Mouse (Mus musculus) CH12.LX (cell line): Measurements from ENCODE around the gene Hk1. TPM values are rescaled to one million over a fixed set of nuclear protein-coding genes. Genes with fewer than 3 reads are reported as not detected.

ENCODE experiments used
- DNase-seq: peaks from one replicate; pipeline ENCODE4 v3.0.0-alpha.2; 2013; ENCODE audit errors: extremely low read depth
- H3K27ac ChIP-seq: 2 replicates; pipeline ENCODE4 v1.5.1; 2012; ENCODE audit warnings: low read depth, mild to moderate bottlenecking, control low read depth, moderate library complexity; ENCODE audit not compliant: insufficient read depth
- H3K27me3 ChIP-seq: replicated peaks from 2 replicates; pipeline ENCODE3; 2012; ENCODE audit warnings: inconsistent platforms
- H3K36me3 ChIP-seq, 2 experiments: replicated peaks in 1 of 2; 2 replicates each; pipeline versions ENCODE3 to v1.6.1; 2012; ENCODE audit warnings: inconsistent platforms in 1 of 2, low read length in 1 of 2, mild to moderate bottlenecking in 1 of 2, mixed read lengths in 1 of 2, moderate library complexity in 1 of 2; ENCODE audit not compliant: control insufficient read depth in 1 of 2, insufficient read depth in 1 of 2
- H3K4me1 ChIP-seq, 2 experiments: 2 replicates each; pipeline ENCODE4 v1.6.1; 2012; ENCODE audit warnings: inconsistent platforms in 1 of 2, moderate library complexity in 1 of 2; ENCODE audit not compliant: insufficient read depth in 2 of 2, control insufficient read depth in 1 of 2
- H3K4me2 ChIP-seq: 2 replicates; pipeline ENCODE4 v1.6.1; 2012; ENCODE audit warnings: low read depth, mild to moderate bottlenecking, control low read depth; ENCODE audit not compliant: poor library complexity, insufficient read depth, severe bottlenecking
- H3K4me3 ChIP-seq, 3 experiments: fragments of 150-350 bp in 1 of 3; sonication (generic) in 1 of 3; replicated peaks in 1 of 3; 2 replicates each; pipeline versions ENCODE3 to v1.5.1; 2011 to 2012; ENCODE audit warnings: low read depth in 2 of 3, low read length in 2 of 3, mild to moderate bottlenecking in 2 of 3, moderate library complexity in 2 of 3, control low read depth in 1 of 3, improper control_type of control experiment in 1 of 3, inconsistent platforms in 1 of 3, mixed read lengths in 1 of 3; ENCODE audit not compliant: poor library complexity in 1 of 3
- H3K79me2 ChIP-seq: replicated peaks from 2 replicates; pipeline ENCODE4 v1.6.1; 2012; ENCODE audit warnings: mild to moderate bottlenecking, moderate library complexity; ENCODE audit not compliant: control insufficient read depth, poor library complexity, insufficient read depth, severe bottlenecking; ENCODE audit errors: extremely low read depth
- H3K9ac ChIP-seq: 2 replicates; pipeline ENCODE4 v1.6.1; 2012; ENCODE audit warnings: low read depth, mild to moderate bottlenecking, control low read depth, moderate library complexity; ENCODE audit not compliant: insufficient read depth
- H3K9me3 ChIP-seq: replicated peaks from 2 replicates; pipeline ENCODE3; 2012; ENCODE audit warnings: low read length, inconsistent platforms, mixed read lengths
- CHD1 ChIP-seq: IDR thresholded peaks from 2 replicates; pipeline ENCODE4 v1.6.1; 2012; ENCODE audit warnings: low read depth, low read length, improper control_type of control experiment, inconsistent platforms
- CHD2 ChIP-seq: IDR thresholded peaks from 2 replicates; pipeline ENCODE4 v1.6.1; 2011; ENCODE audit warnings: low read length, improper control_type of control experiment
- CTCF ChIP-seq, 2 experiments: IDR thresholded peaks in 1 of 2; conservative IDR thresholded peaks in 1 of 2; 2 replicates each; pipeline ENCODE4 v1.5.1; 2011 to 2012; ENCODE audit warnings: low read depth in 2 of 2, low read length in 2 of 2, improper control_type of control experiment in 1 of 2, inconsistent platforms in 1 of 2, mild to moderate bottlenecking in 1 of 2, moderate library complexity in 1 of 2
- ELF1 ChIP-seq: IDR thresholded peaks from 2 replicates; pipeline ENCODE4 v1.6.1; 2014; ENCODE audit warnings: low read depth, mild to moderate bottlenecking, inconsistent platforms, low read length, improper control_type of control experiment
- ETS1 ChIP-seq: conservative IDR thresholded peaks from 2 replicates; pipeline ENCODE4 v1.6.1; 2012; ENCODE audit warnings: low read depth, mild to moderate bottlenecking, inconsistent platforms, low read length, improper control_type of control experiment, moderate library complexity
- GABPA ChIP-seq: IDR thresholded peaks from 2 replicates; pipeline ENCODE4 v1.6.1; 2012; ENCODE audit warnings: low read depth, low read length, improper control_type of control experiment, inconsistent platforms; ENCODE audit not compliant: insufficient replicate concordance
- JUN ChIP-seq: IDR thresholded peaks from 2 replicates; pipeline ENCODE4 v1.6.1; 2011; ENCODE audit warnings: low read depth, mild to moderate bottlenecking, low read length, improper control_type of control experiment, moderate library complexity; ENCODE audit not compliant: insufficient read depth
- KAT2A ChIP-seq: IDR thresholded peaks from 2 replicates; pipeline ENCODE4 v1.6.1; 2012; ENCODE audit warnings: low read length, improper control_type of control experiment, inconsistent platforms; ENCODE audit not compliant: insufficient replicate concordance
- MAZ ChIP-seq: IDR thresholded peaks from 2 replicates; pipeline ENCODE4 v1.6.1; 2012; ENCODE audit warnings: low read depth, mild to moderate bottlenecking, inconsistent platforms, low read length, improper control_type of control experiment, moderate library complexity
- MEF2A ChIP-seq: IDR thresholded peaks from 2 replicates; pipeline ENCODE4 v1.6.1; 2014; ENCODE audit warnings: low read depth, mild to moderate bottlenecking, inconsistent platforms, low read length, improper control_type of control experiment, borderline replicate concordance
- MXI1 ChIP-seq: IDR thresholded peaks from 2 replicates; pipeline ENCODE4 v1.6.1; 2011; ENCODE audit warnings: mild to moderate bottlenecking, low read depth, low read length, improper control_type of control experiment
- MYC ChIP-seq: IDR thresholded peaks from 2 replicates; pipeline ENCODE4 v1.6.1; 2011; ENCODE audit warnings: low read depth, mild to moderate bottlenecking, improper control_type of control experiment, low read length
- NRF1 ChIP-seq: IDR thresholded peaks from 2 replicates; pipeline ENCODE4 v1.6.1; 2014; ENCODE audit warnings: low read depth, mild to moderate bottlenecking, inconsistent platforms, low read length, improper control_type of control experiment, moderate library complexity
- PAX5 ChIP-seq: IDR thresholded peaks from 2 replicates; pipeline ENCODE4 v1.6.1; 2012; ENCODE audit warnings: low read length, inconsistent platforms, mixed read lengths
- POLR2A ChIP-seq: IDR thresholded peaks from 2 replicates; pipeline ENCODE4 v1.6.1; 2011; ENCODE audit warnings: low read depth, mild to moderate bottlenecking, improper control_type of control experiment, low read length
- RAD21 ChIP-seq: IDR thresholded peaks from 2 replicates; pipeline ENCODE4 v1.6.1; 2011; ENCODE audit warnings: low read depth, mild to moderate bottlenecking, low read length, improper control_type of control experiment, moderate library complexity
- RCOR1 ChIP-seq: conservative IDR thresholded peaks from 2 replicates; pipeline ENCODE4 v1.6.1; 2012; ENCODE audit warnings: low read depth, mild to moderate bottlenecking, inconsistent platforms, low read length, improper control_type of control experiment
- SMC3 ChIP-seq: IDR thresholded peaks from 2 replicates; pipeline ENCODE4 v1.6.1; 2011; ENCODE audit warnings: low read depth, low read length, improper control_type of control experiment
- TCF12 ChIP-seq: IDR thresholded peaks from 2 replicates; pipeline ENCODE4 v1.6.1; 2014; ENCODE audit warnings: low read depth, mild to moderate bottlenecking, inconsistent platforms, low read length, improper control_type of control experiment
- USF1 ChIP-seq: IDR thresholded peaks from 2 replicates; pipeline ENCODE4 v1.6.1; 2014; ENCODE audit warnings: low read depth, mild to moderate bottlenecking, inconsistent platforms, low read length, improper control_type of control experiment
- ZC3H11A ChIP-seq: IDR thresholded peaks from 2 replicates; pipeline ENCODE4 v1.6.1; 2012; ENCODE audit warnings: low read depth, mild to moderate bottlenecking, inconsistent platforms, low read length, improper control_type of control experiment
- dilution Hi-C: fragments of 300-500 bp; cut with MboI; formaldehyde crosslinking; loops from 2 replicates; pipeline ENCODE4 v1.14.3; 2020; ENCODE audit warnings: low sequenced_read_pairs; ENCODE audit not compliant: extremely low pct_unique_long_range_greater_than_20kb, extremely low pct_ligation_motif_present
- in situ Hi-C: fragments of 300-500 bp; cut with MboI; formaldehyde crosslinking; loops from 3 replicates; pipeline ENCODE4 v1.14.3; 2019; ENCODE audit warnings: low sequenced_read_pairs, low pct_ligation_motif_present, low pct_unique_long_range_greater_than_20kb, mixed read lengths
- polyA plus RNA-seq: library from polyadenylated mRNA; unstranded; fragments of >175 nt; gene quantifications from 2 replicates; pipeline ENCODE4 v1.2.1, GENCODE M21; 2012; ENCODE audit warnings: low read depth; ENCODE audit not compliant: insufficient read length
- total RNA-seq, 2 experiments: library from RNA; depleted of rRNA; stranded (reverse); fragments of 300-350 nt in 1 of 2; fragments of >200 nt in 1 of 2; gene quantifications; 2 replicates each; pipeline ENCODE4 v1.2.3; 2012 to 2014

Gene Hk1
- total and polyA plus RNA-seq, 3 experiments = 9.3 to 30.1 (median 23.4) TPM

DNA sequence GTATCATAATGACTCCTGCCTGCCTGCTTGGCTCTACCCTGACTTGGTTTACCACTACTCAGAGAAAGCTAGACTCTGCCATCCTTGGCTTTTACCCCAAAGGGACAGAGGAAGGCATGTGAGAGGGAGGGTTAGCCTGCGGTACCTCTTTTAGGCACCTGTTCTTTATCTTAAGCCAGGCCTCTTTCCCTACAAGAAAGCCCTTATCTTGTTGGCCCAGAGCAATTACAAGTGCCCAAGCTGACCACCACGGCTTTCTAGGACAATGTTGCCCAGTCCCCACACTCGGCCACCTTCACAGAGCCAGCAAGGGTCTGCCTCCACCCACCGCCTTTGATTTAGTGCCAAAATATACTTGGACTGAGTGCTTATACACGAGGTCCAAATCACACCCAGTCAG is 34.6 kb downstream of the Hk1 start:
- Histone ChIP-seq H3K27ac (no peak overlapping the region), H3K79me2 (no peaks in the 10 kb centered on the region), H3K27me3 (no peaks in the 10 kb centered on the region), H3K36me3 (peaks cover 0 to 16% of the 10 kb centered on the region in 2 experiments), H3K4me1 (peaks cover 6 to 18% of the 10 kb centered on the region in 2 experiments)
- TF ChIP-seq MEF2A (no peak), SMC3 (no peak), ELF1 (no peak), CTCF (conservative IDR thresholded peaks at IDR 0.05 in 1 of 2, IDR thresholded peaks at IDR 0.05 in 1 of 2; ENCODE audit: low read depth in 2 of 2, low read length in 2 of 2) (no peak), RAD21 (no peak), MYC (no peak), MAZ (no peak), GABPA (no peak), JUN (no peak)
- TF ChIP-seq, all 38 proteins: peak for 0
- Histone ChIP-seq H3K9ac (no peak overlapping the region), H3K4me3 (no peak overlapping the region), H3K4me2 (no peak overlapping the region), H3K9me3 (no peaks in the 10 kb centered on the region)
- DNase-seq = no peak
- dilution Hi-C loops (no loop called here), in situ Hi-C loops (no loop called here)

- Histone ChIP-seq H3K79me2 (no peaks in the 10 kb centered on the region), H3K27ac (no peak overlapping the region), H3K4me2 (no peak overlapping the region), H3K4me3 (no peak overlapping the region), H3K9me3 (no peaks in the 10 kb centered on the region), H3K4me1 (peaks cover 6 to 18% of the 10 kb centered on the region in 2 experiments), H3K9ac (no peak overlapping the region), H3K36me3 (peaks cover 0 to 16% of the 10 kb centered on the region in 2 experiments), H3K27me3 (no peaks in the 10 kb centered on the region)
- DNase-seq = no peak
- in situ Hi-C loops (no loop called here), dilution Hi-C loops (no loop called here)
- TF ChIP-seq KAT2A = no peak
- no peak for TF ChIP-seq NRF1
- no peak for TF ChIP-seq ETS1
- no peak for TF ChIP-seq PAX5
- TF ChIP-seq POLR2A = no peak
- no peak for TF ChIP-seq ELF1
- no peak for TF ChIP-seq RAD21
- no peak for TF ChIP-seq CHD2
- TF ChIP-seq RCOR1 = no peak
- TF ChIP-seq CHD1 = no peak
- no peak for TF ChIP-seq TCF12
- TF ChIP-seq MYC = no peak
- no peak for TF ChIP-seq MXI1
- TF ChIP-seq MEF2A = no peak
- no peak for TF ChIP-seq ZC3H11A
- no peak for TF ChIP-seq USF1
Observed at GRCm38 (mm10) chr10:62344004-62344752, 35.5 kb downstream of the Hk1 start.
